Mouse (Mus musculus): Measurements from ENCODE around the gene Rtf2.

DNA sequence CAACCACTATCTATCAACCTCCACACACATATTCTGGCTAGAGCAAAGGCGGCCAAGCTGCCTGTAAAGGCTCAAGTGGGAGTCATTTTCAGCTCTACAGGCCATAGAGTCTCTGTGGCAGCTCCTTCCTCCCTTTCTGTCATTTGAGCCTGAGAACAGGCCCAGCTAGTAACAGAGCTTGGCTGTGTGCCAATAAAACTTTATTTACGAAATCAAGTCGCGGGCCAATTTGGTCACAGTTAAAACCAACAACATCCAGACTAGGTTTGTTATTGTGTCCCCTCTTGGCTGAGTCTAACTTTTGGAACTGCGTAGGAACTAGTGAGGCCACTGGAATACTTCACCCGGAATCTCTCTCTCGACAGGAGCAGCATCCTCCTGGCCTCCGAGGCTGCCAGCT lies 33.2 kb downstream of the Rtf2 start:
- no peak for TF ChIP-seq CTCF (IDR thresholded peaks at IDR 0.05; ENCODE audit: control insufficient read depth, insufficient read depth, low read length)
- TF ChIP-seq POLR2A (IDR thresholded peaks at IDR 0.05; ENCODE audit: borderline replicate concordance, control insufficient read depth, low read depth, low read length): no peak
